Mouse (Mus musculus) forebrain, embryonic 11.5 days (tissue): Measurements from ENCODE around the gene Gm9857. TPM values are rescaled to one million over a fixed set of nuclear protein-coding genes. Genes with fewer than 3 reads are reported as not detected.

Experiments
- ATAC-seq: fragments of 200-750 bp; cut with Nextera tagmentation; replicated peaks from 2 replicates; pipeline ENCODE4 v1.8.0; 2017; ENCODE audit warnings: moderate TSS enrichment; ENCODE audit not compliant: low FRiP score
- DNase-seq: peaks from one replicate; pipeline ENCODE4 v3.0.0-alpha.2; 2017; ENCODE audit warnings: low spot score
- H3K27ac ChIP-seq: fragments of 300-500 bp; sonication (generic); 2 replicates; pipeline ENCODE4 v1.5.1; 2014; ENCODE audit warnings: low read depth, low read length
- H3K27me3 ChIP-seq: fragments of 300-500 bp; sonication (generic); 2 replicates; pipeline ENCODE4 v1.6.1; 2014; ENCODE audit warnings: mild to moderate bottlenecking, low read length, mixed read lengths; ENCODE audit not compliant: control insufficient read depth, insufficient read depth
- H3K36me3 ChIP-seq: fragments of 300-500 bp; sonication (generic); 2 replicates; pipeline ENCODE4 v1.6.1; 2014; ENCODE audit warnings: mild to moderate bottlenecking, low read length, moderate library complexity, mixed read lengths; ENCODE audit not compliant: control insufficient read depth, insufficient read depth
- H3K4me1 ChIP-seq: fragments of 300-500 bp; sonication (generic); replicated peaks from 2 replicates; pipeline ENCODE4 v1.6.1; 2014; ENCODE audit warnings: low read length, mixed read lengths; ENCODE audit not compliant: control insufficient read depth, insufficient read depth
- H3K4me2 ChIP-seq: fragments of 300-500 bp; sonication (generic); 2 replicates; pipeline ENCODE4 v1.6.1; 2014; ENCODE audit warnings: low read depth, mild to moderate bottlenecking, low read length, moderate library complexity, mixed read lengths; ENCODE audit not compliant: severe bottlenecking
- H3K4me3 ChIP-seq: fragments of 300-500 bp; sonication (generic); 2 replicates; pipeline ENCODE4 v1.5.1; 2014; ENCODE audit warnings: low read depth, low read length
- H3K9ac ChIP-seq: fragments of 300-500 bp; sonication (generic); 2 replicates; pipeline ENCODE4 v1.6.1; 2014; ENCODE audit warnings: low read length
- H3K9me3 ChIP-seq: fragments of 300-500 bp; sonication (generic); 2 replicates; pipeline ENCODE4 v1.6.1; 2016; ENCODE audit warnings: low read length, mixed read lengths; ENCODE audit not compliant: control insufficient read depth
- WGBS: fragments of 180-500 bp; shearing (Covaris S2); extraction: QIAGEN DNeasy Blood & Tissue Kit; methylation state at CpG from one replicate; pipeline ENCODE4 v1.1.7; 2014; 5-methylcytosine and 5-hydroxymethylcytosine counted together
- polyA plus RNA-seq: library from polyadenylated mRNA; unstranded; fragments of >200 nt; fragmentation: Nextera tagmentation; extraction: Ambion mirVana; gene quantifications from 2 replicates; pipeline ENCODE4 v1.2.1, GENCODE M21; 2014

Gene Gm9857
- polyA plus RNA-seq, 1 experiment from 2014 or later = not detected

DNA sequence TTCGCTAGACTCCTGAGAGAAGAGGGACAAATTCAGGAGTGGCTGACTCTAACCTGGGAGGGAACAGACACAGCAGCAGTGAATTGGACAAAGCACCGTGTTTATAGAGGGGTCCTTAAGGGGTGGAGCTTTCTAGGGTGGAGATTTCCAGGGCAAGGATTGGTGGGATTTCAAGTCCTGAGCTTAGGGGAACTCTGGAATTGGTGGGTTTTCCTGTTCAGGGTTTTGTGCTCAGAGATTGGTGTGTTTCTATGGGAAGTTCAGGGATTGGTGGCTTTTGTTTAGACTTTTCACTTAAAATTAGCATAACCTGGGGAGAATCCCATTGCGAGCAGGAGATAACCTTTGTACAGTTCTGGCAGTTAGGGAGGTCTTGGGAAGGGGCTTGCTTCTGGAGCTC, 22.3 kb downstream of the Gm9857 start:
- no peak overlapping the region for H3K4me3 ChIP-seq
- no peaks in the 10 kb centered on the region for H3K4me1 ChIP-seq
- no peaks in the 10 kb centered on the region for H3K36me3 ChIP-seq
- no peak overlapping the region for H3K9ac ChIP-seq
- H3K9me3 ChIP-seq = no peaks in the 10 kb centered on the region
- no peak overlapping the region for H3K4me2 ChIP-seq
- ATAC-seq (no peak), DNase-seq (no peak)
- no peak overlapping the region for H3K27ac ChIP-seq
- no peaks in the 10 kb centered on the region for H3K27me3 ChIP-seq
- 57% methylated on average over 3 of the region's 3 CpGs for WGBS

DNA sequence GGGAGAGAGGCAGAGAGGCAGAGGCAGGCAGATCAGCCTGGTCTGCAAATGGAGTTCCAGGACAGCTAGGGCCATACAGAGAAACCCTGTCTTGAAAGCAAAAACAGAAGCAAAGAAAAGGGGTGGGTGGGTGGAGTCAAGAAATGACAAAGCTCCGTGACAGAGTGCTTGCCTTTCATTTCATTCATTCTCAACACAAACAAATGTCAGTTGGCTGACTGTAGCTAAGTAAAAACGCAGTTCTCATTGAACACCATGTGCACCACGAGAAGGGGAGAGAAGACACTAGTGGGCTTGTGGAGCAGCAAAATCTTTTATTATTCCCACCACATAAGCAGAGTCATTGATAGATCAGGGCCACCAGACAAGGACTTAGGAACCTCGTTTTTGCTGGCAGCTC, 23.4 kb downstream of the Gm9857 start:
- Histone ChIP-seq H3K36me3 (no peaks in the 10 kb centered on the region), H3K9me3 (no peaks in the 10 kb centered on the region)
- DNase-seq = no peak

DNA sequence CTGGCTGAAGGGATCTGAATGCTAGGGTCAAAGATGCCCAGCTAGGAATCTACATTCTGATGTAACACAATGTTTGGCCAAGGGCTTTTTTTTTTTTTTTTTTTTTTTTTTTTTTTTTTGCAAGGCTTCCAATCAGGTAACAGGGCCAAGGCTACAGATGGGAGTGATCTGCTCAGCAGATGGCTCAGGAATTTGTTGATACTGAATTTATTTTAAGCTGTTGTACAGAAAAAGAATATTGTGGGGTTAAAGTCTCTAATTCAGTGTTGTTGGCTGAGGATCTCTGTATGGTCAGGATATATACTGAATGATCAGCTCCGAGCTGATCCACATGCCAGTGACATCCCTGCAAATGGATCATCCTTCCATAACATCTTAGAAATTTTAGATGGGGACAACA, 24.2 kb downstream of the Gm9857 start:
- Histone ChIP-seq H3K4me1 (no peaks in the 10 kb centered on the region), H3K4me2 (no peak overlapping the region), H3K9me3 (no peaks in the 10 kb centered on the region), H3K27ac (no peak overlapping the region), H3K4me3 (no peak overlapping the region), H3K9ac (no peak overlapping the region), H3K27me3 (no peaks in the 10 kb centered on the region), H3K36me3 (no peaks in the 10 kb centered on the region)
- ATAC-seq = no peak
- 85% methylated on average over 1 of the region's 1 CpGs for WGBS
- DNase-seq = no peak

More for the DNA sequence above, 23.4 kb downstream of the Gm9857 start:
- H3K4me1 ChIP-seq = no peaks in the 10 kb centered on the region
- no peak overlapping the region for H3K27ac ChIP-seq
- no peak for ATAC-seq
- no peak overlapping the region for H3K4me2 ChIP-seq
- H3K4me3 ChIP-seq = no peak overlapping the region
- H3K27me3 ChIP-seq = no peaks in the 10 kb centered on the region
- WGBS = 46% methylated on average over 4 of the region's 4 CpGs
- H3K9ac ChIP-seq = no peak overlapping the region

DNA sequence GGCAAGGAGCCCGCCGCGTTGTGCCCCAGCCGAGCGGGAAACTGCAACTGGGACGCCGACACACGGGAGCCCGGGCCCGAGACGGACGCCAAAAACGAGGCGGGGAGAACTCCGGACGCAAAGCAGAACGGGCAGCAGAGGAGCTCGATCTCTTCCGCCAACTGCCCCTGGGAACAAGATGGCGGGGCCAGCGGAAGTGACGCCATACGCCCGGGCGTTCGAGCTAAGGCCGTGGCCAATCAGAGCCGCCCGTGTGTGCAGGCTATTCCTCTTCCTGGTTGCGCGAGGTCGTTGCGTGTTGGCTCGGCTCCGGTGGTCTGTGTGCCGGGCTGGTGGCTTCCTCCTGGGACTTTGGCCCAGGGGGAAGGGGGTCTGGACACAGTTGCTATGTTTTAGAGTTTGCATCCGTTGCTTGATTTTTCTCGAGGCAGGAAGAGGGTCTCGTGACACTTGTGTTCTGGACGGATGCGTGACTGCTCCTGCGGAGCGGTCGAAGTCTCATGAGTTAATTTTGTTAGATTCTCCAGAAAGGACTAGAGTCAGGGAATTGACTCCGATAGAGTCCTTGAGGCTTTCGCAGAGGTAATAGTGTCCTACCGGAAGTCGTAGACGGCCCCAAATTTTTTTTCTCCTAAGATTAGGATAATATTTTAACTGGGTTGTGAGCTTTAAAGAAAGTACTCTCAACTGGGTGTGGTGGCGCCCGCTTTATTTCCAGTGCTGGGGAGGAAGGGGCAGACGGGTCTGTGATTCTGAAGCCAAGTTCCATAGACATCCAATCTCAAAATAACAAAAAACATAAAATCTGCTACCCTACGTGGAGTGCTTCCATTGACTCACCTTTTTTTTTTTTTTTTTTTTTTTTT, 28.5 kb downstream of the Gm9857 start, which contains the start of gene Prpf38b:
Prpf38b (minus strand) TSS at position 180 of the 866 bp plus-strand sequence.
- no peaks in the 10 kb centered on the region for H3K9me3 ChIP-seq
- 1% methylated on average over 53 of the region's 53 CpGs for WGBS
- DNase-seq = peak; percentile 98
- H3K9ac ChIP-seq = peak within 1 kb of the TSS; percentile 75
- no peaks in the 10 kb centered on the region for H3K4me1 ChIP-seq
- no peaks in the 10 kb centered on the region for H3K27me3 ChIP-seq
- H3K27ac ChIP-seq = peak within 1 kb of the TSS; percentile 96
- peak within 1 kb of the TSS; percentile 67 for H3K4me3 ChIP-seq
- ATAC-seq = peak; percentile 99
- peaks cover 3% of the 10 kb centered on the region; the same call in 1 of the 2 replicates for H3K36me3 ChIP-seq
- peak within 1 kb of the TSS; percentile 96 for H3K4me2 ChIP-seq

DNA sequence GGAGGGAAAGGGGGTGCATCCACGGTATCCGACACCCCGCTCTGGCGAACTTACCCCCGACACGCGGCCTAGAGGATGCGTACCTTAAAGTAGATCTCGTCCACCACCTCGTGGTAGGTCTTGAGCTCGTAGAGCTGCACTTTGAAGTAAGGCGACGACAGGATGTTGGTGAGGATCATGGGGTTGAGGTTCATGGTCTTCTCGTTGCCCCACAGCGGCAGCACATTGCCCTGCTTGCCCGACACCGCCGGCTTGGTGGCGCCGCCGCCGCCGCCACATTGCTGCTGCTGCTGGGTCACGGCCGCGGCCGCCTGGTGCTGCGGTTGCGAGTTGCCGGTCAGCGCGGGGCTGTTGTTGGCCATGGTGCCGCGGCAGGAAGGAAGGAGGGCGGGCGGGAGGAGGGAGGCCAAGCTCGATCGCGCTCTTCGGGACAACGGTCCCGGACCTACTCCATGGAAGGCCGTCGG, 29.1 kb downstream of the Gm9857 start:
- H3K4me3 ChIP-seq = peak overlapping the region; percentile 67
- H3K4me2 ChIP-seq = peak overlapping the region; percentile 96
- H3K27me3 ChIP-seq = no peaks in the 10 kb centered on the region
- no peaks in the 10 kb centered on the region for H3K4me1 ChIP-seq
- H3K9ac ChIP-seq = peak overlapping the region; percentile 75
- no peaks in the 10 kb centered on the region for H3K9me3 ChIP-seq
- peak overlapping the region; percentile 96 for H3K27ac ChIP-seq
- ATAC-seq = peak; percentile 80
- under 1% methylated on average over 43 of the region's 44 CpGs for WGBS
- no peak for DNase-seq
- peaks cover 3% of the 10 kb centered on the region; the same call in 1 of the 2 replicates for H3K36me3 ChIP-seq

DNA sequence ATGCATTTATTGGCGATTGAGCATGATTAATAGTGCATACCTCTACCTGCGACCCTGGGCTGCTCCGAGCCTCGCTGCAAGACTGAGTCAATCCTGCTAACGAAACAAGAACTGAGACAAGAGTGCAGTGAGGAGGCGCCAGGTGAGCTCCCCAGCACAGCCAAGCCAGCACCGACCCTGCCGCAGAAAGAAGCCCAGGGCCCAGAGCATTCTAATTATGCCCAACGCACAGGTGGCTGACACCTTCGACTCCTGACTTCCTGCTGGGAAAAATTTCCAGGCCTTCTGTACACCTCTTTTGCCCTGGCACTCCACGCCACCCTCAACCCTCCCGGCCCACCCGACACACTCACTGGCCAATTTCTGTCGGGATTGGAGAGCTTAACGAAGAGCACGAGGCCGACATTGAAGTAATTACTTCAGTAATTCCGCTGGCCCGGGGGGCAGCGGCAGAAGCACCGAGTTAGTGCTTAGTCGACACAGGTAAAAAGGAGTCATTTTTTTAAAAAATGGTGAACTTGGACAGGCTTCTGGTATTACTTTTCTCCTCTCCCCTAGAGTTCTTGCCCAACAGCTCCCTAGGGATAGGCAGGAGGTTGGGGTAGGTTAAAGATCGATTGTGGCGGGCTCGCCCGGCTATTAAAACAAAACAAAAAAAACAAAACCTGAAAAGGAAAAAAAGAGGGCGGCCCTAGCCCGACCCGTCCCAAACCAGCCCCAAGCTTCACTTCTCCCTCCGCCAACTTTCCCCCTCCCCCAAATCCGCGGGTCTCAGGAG, 29.8 kb downstream of the Gm9857 start:
- Histone ChIP-seq H3K4me3 (peak overlapping the region; percentile 67), H3K9me3 (no peaks in the 10 kb centered on the region), H3K4me1 (no peaks in the 10 kb centered on the region), H3K27ac (no peak overlapping the region), H3K4me2 (peak overlapping the region; percentile 96), H3K36me3 (peaks cover 3% of the 10 kb centered on the region; the same call in 1 of the 2 replicates), H3K27me3 (no peaks in the 10 kb centered on the region), H3K9ac (peak overlapping the region; percentile 75)
- DNase-seq (peak; percentile 53), ATAC-seq (no peak)
- WGBS = under 1% methylated on average over 30 of the region's 32 CpGs

DNA sequence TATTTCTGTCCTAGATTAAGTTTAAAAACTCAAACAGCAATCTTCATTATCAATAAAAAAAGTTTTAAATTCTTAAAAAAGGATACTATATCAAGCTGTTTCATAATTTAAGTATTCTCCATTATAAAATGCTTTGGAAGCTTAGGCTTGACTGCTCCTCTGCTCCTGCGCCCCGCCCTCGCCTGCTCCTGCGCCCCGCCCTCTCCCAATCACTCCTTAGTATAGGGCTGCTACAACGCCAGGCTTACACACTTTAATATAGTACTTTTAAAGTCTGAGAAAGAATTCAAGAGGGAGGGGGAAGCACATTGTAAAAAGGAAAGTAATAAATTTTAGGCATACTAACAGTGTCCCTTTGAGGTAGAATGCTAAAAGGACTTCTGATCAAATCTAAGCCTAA, 37.3 kb downstream of the Gm9857 start:
- H3K27me3 ChIP-seq = no peaks in the 10 kb centered on the region
- H3K36me3 ChIP-seq = peaks cover 14% of the 10 kb centered on the region; the same call in 1 of the 2 replicates
- ATAC-seq (no peak), DNase-seq (no peak)
- no peak overlapping the region for H3K9ac ChIP-seq
- H3K4me2 ChIP-seq = no peak overlapping the region
- no peak overlapping the region for H3K27ac ChIP-seq
- no peaks in the 10 kb centered on the region for H3K9me3 ChIP-seq
- no peaks in the 10 kb centered on the region for H3K4me1 ChIP-seq
- 95% methylated on average over 6 of the region's 6 CpGs for WGBS
- H3K4me3 ChIP-seq = no peak overlapping the region

DNA sequence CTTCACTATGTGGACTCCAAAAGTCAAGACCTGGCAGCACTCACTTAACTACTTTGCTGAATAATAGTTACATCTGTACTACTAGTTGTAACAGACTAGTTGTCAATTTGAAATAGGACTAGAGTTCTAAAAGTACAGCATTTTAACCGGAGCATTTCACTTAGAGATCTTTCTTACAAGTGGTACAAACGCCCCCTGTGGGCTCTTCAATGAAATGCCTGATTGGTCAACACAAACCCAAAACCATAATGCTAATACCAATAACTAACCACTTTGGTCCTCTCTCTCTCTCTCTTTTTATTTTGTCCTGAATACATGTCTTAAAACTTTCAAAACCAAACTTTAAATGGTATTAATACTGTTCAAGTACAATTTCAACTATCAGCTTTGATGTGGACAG, 38.2 kb downstream of the Gm9857 start:
- WGBS = 62% methylated on average over 2 of the region's 2 CpGs
- ATAC-seq = no peak

More for the DNA sequence above, 38.2 kb downstream of the Gm9857 start:
- Histone ChIP-seq H3K4me1 (no peaks in the 10 kb centered on the region), H3K4me2 (no peak overlapping the region), H3K9me3 (no peaks in the 10 kb centered on the region), H3K36me3 (peaks cover 11% of the 10 kb centered on the region; the same call in 1 of the 2 replicates), H3K27ac (no peak overlapping the region), H3K9ac (no peak overlapping the region), H3K4me3 (no peak overlapping the region), H3K27me3 (no peaks in the 10 kb centered on the region)
- no peak for DNase-seq
